Mouse (Mus musculus): ENCODE measurements around the gene Lrp4. TPM values are rescaled to one million over a fixed set of nuclear protein-coding genes. Genes with fewer than 3 reads are reported as not detected.

Lrp4 gene
- total and polyA plus RNA-seq, 3 experiments = 3.8 to 12.3 (median 10.6) TPM

DNA sequence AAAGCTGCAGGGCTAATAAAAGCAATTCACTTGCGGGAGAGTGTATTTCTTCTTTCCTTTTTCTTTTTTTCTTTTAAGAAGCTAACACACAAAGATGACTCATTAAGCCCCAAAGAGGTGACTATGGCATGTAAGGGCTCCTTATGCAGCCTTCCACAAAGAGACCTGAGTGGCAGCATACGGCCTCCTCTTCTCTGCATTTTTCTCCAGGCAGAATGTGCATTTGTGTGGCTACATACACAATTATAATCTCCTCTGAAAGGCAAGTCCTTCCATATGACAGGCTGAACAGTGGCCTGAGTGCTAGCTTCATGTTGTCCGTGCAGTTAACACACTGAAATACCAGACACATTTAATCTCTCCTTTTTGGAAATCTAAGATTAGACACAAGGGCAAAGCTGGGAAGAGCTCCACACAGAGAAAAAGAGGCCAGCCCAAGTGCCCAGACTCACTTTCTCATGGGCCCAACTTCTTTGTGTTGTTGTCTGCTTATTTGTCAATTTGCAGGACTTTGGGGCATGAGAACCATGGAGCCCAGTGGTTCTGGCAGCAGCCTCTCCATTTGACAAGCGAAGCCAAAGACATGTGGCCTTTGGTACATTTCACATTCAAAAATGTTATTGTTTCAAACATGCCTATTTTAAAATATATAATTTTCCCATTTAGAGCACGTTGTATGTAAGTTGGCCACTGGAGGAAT is 20.0 kb upstream of the Lrp4 start:
- intact Hi-C loops (cut with DNase I) = no loop called here
- H3K4me3 ChIP-seq = no peak overlapping the region
- no peaks in the 10 kb centered on the region for H3K27me3 ChIP-seq (ENCODE audit: control insufficient read depth, insufficient read depth, low read length)
- H3K79me2 ChIP-seq (replicated peaks; ENCODE audit: control insufficient read depth, insufficient read depth, low read length) = no peaks in the 10 kb centered on the region
- TF ChIP-seq EP300 (IDR thresholded peaks at IDR 0.05; ENCODE audit: insufficient read depth, low read depth, low read length) (no peak), CTCF (IDR thresholded peaks at IDR 0.05) (no peak), POLR2A (IDR thresholded peaks at IDR 0.05; ENCODE audit: insufficient read depth, low read depth, low read length) (no peak)
- 76% methylated on average over 5 of the region's 5 CpGs for WGBS
- DNase-seq = no peak
- no peak overlapping the region for H3K27ac ChIP-seq
- no peaks in the 10 kb centered on the region; the same call in 1 of the 2 replicates for H3K4me1 ChIP-seq (ENCODE audit: control insufficient read depth, insufficient read depth, low read length)
- no peaks in the 10 kb centered on the region for H3K36me3 ChIP-seq (ENCODE audit: control insufficient read depth, insufficient read depth, low read length)
- no peak overlapping the region for H3K9ac ChIP-seq (ENCODE audit: low read depth, low read length)

- Histone ChIP-seq H3K9ac (ENCODE audit: low read depth, low read length) (no peak overlapping the region), H3K36me3 (ENCODE audit: control insufficient read depth, insufficient read depth, low read length) (peaks cover 4% of the 10 kb centered on the region; the same call in 1 of the 2 replicates), H3K4me3 (no peak overlapping the region), H3K27ac (no peak overlapping the region), H3K4me1 (ENCODE audit: control insufficient read depth, insufficient read depth, low read length) (peaks cover 2% of the 10 kb centered on the region), H3K27me3 (ENCODE audit: control insufficient read depth, insufficient read depth, low read length) (no peaks in the 10 kb centered on the region), H3K79me2 (replicated peaks; ENCODE audit: control insufficient read depth, insufficient read depth, low read length) (no peaks in the 10 kb centered on the region)
- no peak for TF ChIP-seq POLR2A (IDR thresholded peaks at IDR 0.05; ENCODE audit: insufficient read depth, low read depth, low read length)
- no peak for TF ChIP-seq EP300 (IDR thresholded peaks at IDR 0.05; ENCODE audit: insufficient read depth, low read depth, low read length)
- no peak for TF ChIP-seq CTCF (IDR thresholded peaks at IDR 0.05)
- intact Hi-C loops (cut with DNase I) = no loop called here
- 73% methylated on average over 10 of the region's 10 CpGs for WGBS
- no peak for DNase-seq
Measured at GRCm38 (mm10) chr2:91439271-91439670, 18.0 kb upstream of the Lrp4 start.

GRCm38 (mm10) chr2:91439876-91440275 is 17.4 kb upstream of the Lrp4 start:
- Histone ChIP-seq H3K79me2 (replicated peaks; ENCODE audit: control insufficient read depth, insufficient read depth, low read length) (no peaks in the 10 kb centered on the region), H3K27me3 (ENCODE audit: control insufficient read depth, insufficient read depth, low read length) (no peaks in the 10 kb centered on the region), H3K36me3 (ENCODE audit: control insufficient read depth, insufficient read depth, low read length) (peaks cover 4% of the 10 kb centered on the region; the same call in 1 of the 2 replicates), H3K4me1 (ENCODE audit: control insufficient read depth, insufficient read depth, low read length) (peaks cover 3% of the 10 kb centered on the region), H3K4me3 (no peak overlapping the region), H3K9ac (ENCODE audit: low read depth, low read length) (no peak overlapping the region), H3K27ac (no peak overlapping the region)
- no peak for TF ChIP-seq CTCF (IDR thresholded peaks at IDR 0.05)
- no peak for TF ChIP-seq POLR2A (IDR thresholded peaks at IDR 0.05; ENCODE audit: insufficient read depth, low read depth, low read length)
- no peak for TF ChIP-seq EP300 (IDR thresholded peaks at IDR 0.05; ENCODE audit: insufficient read depth, low read depth, low read length)
- intact Hi-C loops (cut with DNase I) = no loop called here
- 73% methylated on average over 1 of the region's 1 CpGs for WGBS
- no peak for DNase-seq

GRCm38 (mm10) chr2:91440686-91441085 is 16.6 kb upstream of the Lrp4 start:
- 86% methylated on average over 5 of the region's 5 CpGs for WGBS
- no peak overlapping the region for H3K4me3 ChIP-seq
- H3K27me3 ChIP-seq (ENCODE audit: control insufficient read depth, insufficient read depth, low read length) = no peaks in the 10 kb centered on the region
- H3K36me3 ChIP-seq (ENCODE audit: control insufficient read depth, insufficient read depth, low read length) = peaks cover 4% of the 10 kb centered on the region; the same call in 1 of the 2 replicates
- TF ChIP-seq POLR2A (IDR thresholded peaks at IDR 0.05; ENCODE audit: insufficient read depth, low read depth, low read length) (no peak), EP300 (IDR thresholded peaks at IDR 0.05; ENCODE audit: insufficient read depth, low read depth, low read length) (no peak), CTCF (IDR thresholded peaks at IDR 0.05) (no peak)
- no peaks in the 10 kb centered on the region for H3K79me2 ChIP-seq (replicated peaks; ENCODE audit: control insufficient read depth, insufficient read depth, low read length)
- peaks cover 3% of the 10 kb centered on the region for H3K4me1 ChIP-seq (ENCODE audit: control insufficient read depth, insufficient read depth, low read length)
- no peak for DNase-seq
- intact Hi-C loops (cut with DNase I) = no loop called here
- no peak overlapping the region for H3K27ac ChIP-seq
- H3K9ac ChIP-seq (ENCODE audit: low read depth, low read length) = no peak overlapping the region

DNA sequence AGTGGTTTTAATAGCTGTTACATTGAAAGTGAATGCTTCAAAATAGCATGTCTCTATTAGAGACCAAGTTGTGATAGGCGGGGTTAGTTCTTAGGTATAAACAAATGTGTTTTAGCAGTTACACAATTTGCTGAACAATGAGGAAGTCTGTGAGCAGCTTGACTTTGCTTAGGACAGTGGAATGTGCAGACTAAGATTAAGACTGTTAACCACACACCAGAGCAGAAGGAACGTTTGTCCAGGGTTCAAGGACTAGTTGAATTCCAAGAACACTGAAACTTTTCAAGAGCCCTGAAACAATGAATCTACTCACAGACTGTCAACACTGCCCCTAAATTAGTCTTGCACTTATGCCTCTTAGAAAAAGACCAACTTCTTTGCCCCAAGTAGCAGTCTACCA is 15.6 kb upstream of the Lrp4 start:
- WGBS = 54% methylated on average over 2 of the region's 2 CpGs
- Histone ChIP-seq H3K9ac (ENCODE audit: low read depth, low read length) (no peak overlapping the region), H3K36me3 (ENCODE audit: control insufficient read depth, insufficient read depth, low read length) (peaks cover 4% of the 10 kb centered on the region; the same call in 1 of the 2 replicates), H3K4me1 (ENCODE audit: control insufficient read depth, insufficient read depth, low read length) (peaks cover 3% of the 10 kb centered on the region), H3K27ac (no peak overlapping the region), H3K27me3 (ENCODE audit: control insufficient read depth, insufficient read depth, low read length) (no peaks in the 10 kb centered on the region), H3K4me3 (no peak overlapping the region), H3K79me2 (replicated peaks; ENCODE audit: control insufficient read depth, insufficient read depth, low read length) (no peaks in the 10 kb centered on the region)
- TF ChIP-seq CTCF (IDR thresholded peaks at IDR 0.05) (no peak), POLR2A (IDR thresholded peaks at IDR 0.05; ENCODE audit: insufficient read depth, low read depth, low read length) (no peak), EP300 (IDR thresholded peaks at IDR 0.05; ENCODE audit: insufficient read depth, low read depth, low read length) (no peak)
- no peak for DNase-seq
- intact Hi-C loops (cut with DNase I) = no loop called here

GRCm38 (mm10) chr2:91442241-91442640 is 15.1 kb upstream of the Lrp4 start:
- Histone ChIP-seq H3K9ac (ENCODE audit: low read depth, low read length) (no peak overlapping the region), H3K36me3 (ENCODE audit: control insufficient read depth, insufficient read depth, low read length) (peaks cover 4% of the 10 kb centered on the region; the same call in 1 of the 2 replicates), H3K27me3 (ENCODE audit: control insufficient read depth, insufficient read depth, low read length) (no peaks in the 10 kb centered on the region), H3K4me1 (ENCODE audit: control insufficient read depth, insufficient read depth, low read length) (peaks cover 3% of the 10 kb centered on the region), H3K79me2 (replicated peaks; ENCODE audit: control insufficient read depth, insufficient read depth, low read length) (no peaks in the 10 kb centered on the region), H3K4me3 (no peak overlapping the region), H3K27ac (no peak overlapping the region)
- WGBS = 19% methylated on average over 1 of the region's 1 CpGs
- no peak for DNase-seq
- TF ChIP-seq POLR2A (IDR thresholded peaks at IDR 0.05; ENCODE audit: insufficient read depth, low read depth, low read length) = no peak
- no peak for TF ChIP-seq EP300 (IDR thresholded peaks at IDR 0.05; ENCODE audit: insufficient read depth, low read depth, low read length)
- TF ChIP-seq CTCF (IDR thresholded peaks at IDR 0.05) = no peak
- intact Hi-C loops (cut with DNase I) = no loop called here
